Mouse (Mus musculus) forebrain, postnatal 0 days (tissue): ENCODE results near the gene Fam133b. TPM values are rescaled to one million over a fixed set of nuclear protein-coding genes. Genes with fewer than 3 reads are reported as not detected.
"Not testable (repeated sequence)": the region's sequence is repeated elsewhere in the genome, so short reads cannot be mapped to it uniquely, and the experiment has no call there.

Experiments used
- ATAC-seq: fragments of 200-750 bp; cut with Nextera tagmentation; 2 replicates; pipeline ENCODE4 v1.8.0; 2017; ENCODE audit warnings: mild to moderate bottlenecking, moderate library complexity
- DNase-seq: peaks from one replicate; pipeline ENCODE4 v3.0.0-alpha.2; 2015
- H3K27ac ChIP-seq: fragments of 300-500 bp; sonication (generic); 2 replicates; pipeline ENCODE4 v1.5.1; 2014; ENCODE audit warnings: low read depth, mild to moderate bottlenecking, antibody characterized with exemption, low read length, moderate library complexity, mixed read lengths
- H3K27me3 ChIP-seq: fragments of 300-500 bp; sonication (generic); 2 replicates; pipeline ENCODE4 v1.6.1; 2014; ENCODE audit warnings: mild to moderate bottlenecking, low read length, mixed read lengths; ENCODE audit not compliant: insufficient read depth
- H3K36me3 ChIP-seq: fragments of 300-500 bp; sonication (generic); 2 replicates; pipeline ENCODE4 v1.6.1; 2014; ENCODE audit warnings: mild to moderate bottlenecking, moderate library complexity; ENCODE audit not compliant: insufficient read depth
- H3K4me1 ChIP-seq: fragments of 300-500 bp; sonication (generic); 2 replicates; pipeline ENCODE4 v1.6.1; 2014; ENCODE audit warnings: antibody characterized with exemption; ENCODE audit not compliant: insufficient read depth
- H3K4me2 ChIP-seq: fragments of 300-500 bp; sonication (generic); 2 replicates; pipeline ENCODE4 v1.6.1; 2014; ENCODE audit warnings: low read depth, mild to moderate bottlenecking, moderate library complexity
- H3K4me3 ChIP-seq: fragments of 300-500 bp; sonication (generic); 2 replicates; pipeline ENCODE4 v1.5.1; 2014; ENCODE audit warnings: low read depth, low read length, mixed read lengths
- H3K9ac ChIP-seq: fragments of 300-500 bp; sonication (generic); 2 replicates; pipeline ENCODE4 v1.6.1; 2014; ENCODE audit warnings: mild to moderate bottlenecking
- H3K9me3 ChIP-seq: fragments of 300-500 bp; sonication (generic); 2 replicates; pipeline ENCODE4 v1.6.1; 2016; ENCODE audit warnings: low read length
- CTCF ChIP-seq: sonication (generic); IDR thresholded peaks from 2 replicates; pipeline ENCODE4 v1.5.1; 2016; ENCODE audit warnings: antibody characterized with exemption, control low read depth, low read depth
- WGBS: fragments of 180-500 bp; shearing (Covaris S2); extraction: QIAGEN DNeasy Blood & Tissue Kit; methylation state at CpG from one replicate; pipeline ENCODE4 v1.1.7; 2014; 5-methylcytosine and 5-hydroxymethylcytosine counted together
- polyA plus RNA-seq: library from polyadenylated mRNA; unstranded; fragments of >200 nt; fragmentation: Nextera tagmentation; extraction: Ambion mirVana; gene quantifications from 2 replicates; pipeline ENCODE4 v1.2.1, GENCODE M21; 2015
- total RNA-seq: library from RNA; depleted of rRNA; stranded (reverse); fragments of >200 nt; gene quantifications from 2 replicates; pipeline ENCODE4 v1.2.3, GENCODE M21; 2014; rRNA removed

The Fam133b gene
- total and polyA plus RNA-seq, 2 experiments from 2014 or later = 22.9 to 41.5 TPM

DNA sequence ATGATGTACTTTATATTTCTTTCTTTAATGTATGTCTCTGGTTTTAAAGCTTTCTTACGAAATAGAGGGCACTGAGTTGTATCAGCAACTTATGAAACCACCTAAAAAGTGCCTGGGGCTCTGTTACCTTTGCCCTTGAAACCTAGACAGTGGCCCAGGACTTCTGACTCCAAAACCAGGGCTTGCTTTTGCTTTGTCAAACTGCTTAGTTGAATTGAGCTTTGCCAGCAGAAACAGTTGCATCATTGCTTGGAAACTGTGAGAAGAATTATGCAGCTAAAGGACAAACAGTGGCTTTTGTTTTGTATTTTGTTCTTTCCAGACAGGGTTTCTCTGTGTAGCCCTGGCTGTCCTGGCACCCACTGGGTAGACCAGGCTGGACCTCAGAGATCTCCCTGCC, 56.7 kb downstream of the Fam133b start:
- 74% methylated on average over 1 of the region's 1 CpGs for WGBS
- no peak overlapping the region for H3K4me3 ChIP-seq
- TF ChIP-seq CTCF = no peak
- H3K27me3 ChIP-seq = no peaks in the 10 kb centered on the region
- ATAC-seq (no peak), DNase-seq (no peak)
- no peak overlapping the region for H3K9ac ChIP-seq
- H3K4me2 ChIP-seq = no peak overlapping the region
- peaks cover 5% of the 10 kb centered on the region; the same call in 1 of the 2 replicates for H3K4me1 ChIP-seq
- peaks cover 17% of the 10 kb centered on the region for H3K36me3 ChIP-seq
- no peaks in the 10 kb centered on the region for H3K9me3 ChIP-seq
- H3K27ac ChIP-seq = no peak overlapping the region

DNA sequence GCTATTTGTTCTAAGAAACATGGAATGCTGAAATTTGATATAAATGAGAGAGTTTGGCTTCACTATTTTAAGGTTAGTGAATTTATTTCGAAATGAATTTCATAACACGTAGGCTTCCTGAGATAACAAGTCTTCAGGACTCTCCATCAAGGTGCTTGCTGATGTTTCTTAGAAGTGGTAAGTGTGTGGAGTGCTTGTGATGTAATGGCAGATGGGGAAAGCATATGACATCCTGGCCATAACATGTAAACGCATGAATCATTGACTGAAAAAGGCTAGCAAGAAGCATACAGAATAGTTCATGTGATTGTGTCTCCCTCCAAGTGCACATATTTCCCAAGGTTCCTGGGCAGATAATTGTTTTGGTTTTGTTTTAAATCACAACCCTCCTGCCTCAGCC, 57.2 kb downstream of the Fam133b start:
- Histone ChIP-seq H3K4me3 (no peak overlapping the region), H3K4me1 (0 out of 2 replicates have a peak, but pooled peaks cover 3% of the 10 kb centered on the region), H3K36me3 (peaks cover 22% of the 10 kb centered on the region), H3K9me3 (no peaks in the 10 kb centered on the region), H3K9ac (no peak overlapping the region), H3K4me2 (no peak overlapping the region), H3K27ac (no peak overlapping the region), H3K27me3 (no peaks in the 10 kb centered on the region)
- WGBS = 92% methylated on average over 3 of the region's 3 CpGs
- TF ChIP-seq CTCF = no peak
- ATAC-seq (no peak), DNase-seq (no peak)

DNA sequence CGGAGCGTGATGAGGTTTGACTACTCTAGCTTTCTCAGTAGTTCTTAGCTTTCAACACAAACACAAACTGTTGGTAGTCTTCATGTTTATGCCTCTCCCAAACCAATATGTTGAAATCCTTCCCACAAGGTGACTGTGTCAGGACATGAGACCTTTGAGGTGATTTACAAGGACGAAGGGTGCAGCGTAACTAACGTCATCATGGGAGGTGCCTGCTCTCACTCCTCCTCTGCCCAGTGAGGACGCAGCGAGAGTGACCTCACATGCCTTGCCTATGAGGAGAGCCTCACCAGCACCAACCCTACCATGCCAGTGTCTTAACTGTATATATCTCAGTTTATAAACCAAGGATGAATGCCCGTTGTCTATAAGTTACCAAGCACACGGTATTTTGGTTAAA, 63.5 kb downstream of the Fam133b start:
- TF ChIP-seq CTCF = no peak
- H3K4me1 ChIP-seq = no peaks in the 10 kb centered on the region
- H3K36me3 ChIP-seq = peaks cover 56% of the 10 kb centered on the region
- no peaks in the 10 kb centered on the region for H3K27me3 ChIP-seq
- no peak for DNase-seq
- H3K4me3 ChIP-seq = no peak overlapping the region
- 96% methylated on average over 9 of the region's 9 CpGs for WGBS
- ATAC-seq = no peak
- no peak overlapping the region for H3K9ac ChIP-seq
- H3K27ac ChIP-seq = no peak overlapping the region
- H3K9me3 ChIP-seq = no peaks in the 10 kb centered on the region
- no peak overlapping the region for H3K4me2 ChIP-seq

DNA sequence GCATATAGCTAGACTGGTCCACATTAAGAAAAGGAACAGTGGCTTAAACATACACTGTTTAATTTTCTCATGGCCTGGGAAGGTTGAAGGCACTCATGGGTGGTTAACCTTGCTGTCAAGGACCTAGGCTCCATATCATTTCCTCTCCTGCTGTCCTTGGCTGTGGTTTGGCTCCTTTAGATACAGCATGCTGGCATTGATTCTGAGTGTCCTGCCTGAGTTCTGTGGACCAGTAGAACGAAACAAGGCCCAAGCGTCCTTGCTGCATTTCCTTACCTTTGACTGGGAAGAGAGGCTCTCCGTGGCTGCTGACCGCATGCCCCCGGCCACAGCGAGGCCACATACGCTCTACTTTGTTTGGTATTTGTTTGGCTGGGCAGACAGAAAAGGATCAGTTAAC, 65.6 kb downstream of the Fam133b start:
- H3K4me2 ChIP-seq = no peak overlapping the region
- H3K36me3 ChIP-seq = peaks cover 56% of the 10 kb centered on the region
- WGBS = 94% methylated on average over 7 of the region's 7 CpGs
- H3K9me3 ChIP-seq = no peaks in the 10 kb centered on the region
- H3K4me1 ChIP-seq = no peaks in the 10 kb centered on the region
- no peaks in the 10 kb centered on the region for H3K27me3 ChIP-seq
- DNase-seq (no peak), ATAC-seq (no peak)
- no peak overlapping the region for H3K27ac ChIP-seq
- TF ChIP-seq CTCF = no peak
- no peak overlapping the region for H3K4me3 ChIP-seq
- no peak overlapping the region for H3K9ac ChIP-seq

DNA sequence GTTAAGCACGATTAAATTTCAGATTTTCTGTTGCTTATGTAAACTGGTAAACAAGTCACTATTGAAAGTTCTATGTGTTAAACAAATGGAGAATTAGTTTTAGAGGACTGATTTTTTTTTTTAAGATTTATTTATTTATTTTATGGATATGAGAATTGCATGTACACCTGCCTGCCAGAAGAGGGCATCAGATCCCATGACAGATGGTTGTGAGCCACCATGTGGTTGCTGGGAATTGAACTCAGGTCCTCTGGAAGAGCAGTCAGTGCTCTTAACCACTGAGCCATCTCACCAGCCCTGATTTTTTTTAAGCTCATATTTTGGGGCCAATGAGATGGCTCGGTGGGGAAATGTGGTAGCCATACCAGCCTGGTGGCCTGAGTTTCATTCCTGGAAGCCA, 68.2 kb downstream of the Fam133b start:
- not testable (repeated sequence) for DNase-seq, H3K4me3 ChIP-seq, ATAC-seq, H3K27ac ChIP-seq, H3K9ac ChIP-seq, H3K4me1 ChIP-seq, H3K27me3 ChIP-seq, H3K9me3 ChIP-seq, H3K4me2 ChIP-seq
- peaks cover 49% of the 10 kb centered on the region for H3K36me3 ChIP-seq
- 98% methylated on average over 2 of the region's 2 CpGs for WGBS

Other genes starting within 250 kb of the Fam133b start
- gene Cdk6, start 202.3 kb upstream of the Fam133b start, total RNA-seq = 14.3 and 19.8 TPM in 2 replicates
- gene Cdk6, start 202.3 kb upstream of the Fam133b start, polyA plus RNA-seq = 4.4 and 9.4 TPM in 2 replicates
- gene 1700109H08Rik, start 27.7 kb downstream of the Fam133b start, total RNA-seq = 4.9 and 5.2 TPM in 2 replicates
- 0.69 and 1.1 TPM in 2 replicates for gene 1700109H08Rik, start 27.7 kb downstream of the Fam133b start, polyA plus RNA-seq
- gene Pex1, start 52.2 kb downstream of the Fam133b start, total RNA-seq = 16.7 and 20.3 TPM in 2 replicates
- gene Pex1, start 52.2 kb downstream of the Fam133b start, polyA plus RNA-seq = 10.5 and 16.6 TPM in 2 replicates
- gene Rbm48, start 52.8 kb downstream of the Fam133b start, total RNA-seq = 16.2 and 19.8 TPM in 2 replicates
- 19.1 and 19.6 TPM in 2 replicates for gene Rbm48, start 52.8 kb downstream of the Fam133b start, polyA plus RNA-seq
- not detected in 2 replicates for gene Tmbim7, start 107.3 kb downstream of the Fam133b start, total RNA-seq
- gene Tmbim7, start 107.3 kb downstream of the Fam133b start, polyA plus RNA-seq = not detected in 2 replicates
- gene Gatad1, start 113.4 kb downstream of the Fam133b start, total RNA-seq = 109 and 120 TPM in 2 replicates
- gene Gatad1, start 113.4 kb downstream of the Fam133b start, polyA plus RNA-seq = 77.6 and 79.0 TPM in 2 replicates